Mouse (Mus musculus) urinary bladder, adult 2 months (tissue): ENCODE results near the gene Pip5k1b. TPM values are rescaled to one million over a fixed set of nuclear protein-coding genes. Genes with fewer than 3 reads are reported as not detected.

ENCODE experiments used
- DNase-seq: peaks from one replicate; pipeline ENCODE4 v3.0.0; 2022; ENCODE audit warnings: low spot score
- polyA plus RNA-seq: library from polyadenylated mRNA; depleted of rRNA; stranded (reverse); fragments of >200 nt; gene quantifications from 2 replicates; pipeline ENCODE4 v1.2.3, GENCODE M21; 2012

Pip5k1b gene
- polyA plus RNA-seq, 1 experiment = 1.4 TPM

- no peak for DNase-seq
These were observed 12.0 kb downstream of the Pip5k1b start for GRCm38 (mm10) chr19:24543386-24544350.

- DNase-seq = no peak
These were observed 13.4 kb downstream of the Pip5k1b start for GRCm38 (mm10) chr19:24542293-24542675.

DNA sequence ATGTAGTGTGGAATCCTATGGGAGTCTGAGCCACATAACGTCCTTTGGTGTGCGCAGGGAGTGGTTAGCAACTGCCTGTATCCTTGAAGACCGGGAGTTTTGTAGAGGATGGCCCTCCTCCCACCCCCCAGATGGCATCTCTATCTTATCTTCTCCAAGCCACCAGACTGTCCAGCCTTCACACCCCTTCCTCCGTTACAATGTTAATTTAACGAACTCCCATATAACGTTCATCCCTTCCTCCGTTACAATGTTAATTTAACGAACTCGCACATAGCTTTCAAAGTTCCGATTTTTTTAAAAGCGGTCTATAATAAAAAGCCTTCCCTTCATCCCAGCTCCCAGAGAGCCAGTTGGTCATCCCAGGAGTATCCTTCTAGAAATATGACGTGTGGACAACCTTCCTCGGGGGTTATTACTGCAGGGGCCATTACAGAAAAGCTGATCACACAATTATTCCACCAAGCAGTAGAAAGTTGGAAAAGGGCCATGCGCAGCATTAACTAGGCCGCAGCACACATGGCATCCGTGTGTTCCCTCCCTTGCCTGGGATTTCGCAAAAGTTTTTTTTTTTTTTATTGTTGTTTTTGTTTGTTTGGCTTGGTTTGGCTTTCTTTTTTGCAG lies 13.9 kb downstream of the Pip5k1b start:
- DNase-seq = no peak

DNA sequence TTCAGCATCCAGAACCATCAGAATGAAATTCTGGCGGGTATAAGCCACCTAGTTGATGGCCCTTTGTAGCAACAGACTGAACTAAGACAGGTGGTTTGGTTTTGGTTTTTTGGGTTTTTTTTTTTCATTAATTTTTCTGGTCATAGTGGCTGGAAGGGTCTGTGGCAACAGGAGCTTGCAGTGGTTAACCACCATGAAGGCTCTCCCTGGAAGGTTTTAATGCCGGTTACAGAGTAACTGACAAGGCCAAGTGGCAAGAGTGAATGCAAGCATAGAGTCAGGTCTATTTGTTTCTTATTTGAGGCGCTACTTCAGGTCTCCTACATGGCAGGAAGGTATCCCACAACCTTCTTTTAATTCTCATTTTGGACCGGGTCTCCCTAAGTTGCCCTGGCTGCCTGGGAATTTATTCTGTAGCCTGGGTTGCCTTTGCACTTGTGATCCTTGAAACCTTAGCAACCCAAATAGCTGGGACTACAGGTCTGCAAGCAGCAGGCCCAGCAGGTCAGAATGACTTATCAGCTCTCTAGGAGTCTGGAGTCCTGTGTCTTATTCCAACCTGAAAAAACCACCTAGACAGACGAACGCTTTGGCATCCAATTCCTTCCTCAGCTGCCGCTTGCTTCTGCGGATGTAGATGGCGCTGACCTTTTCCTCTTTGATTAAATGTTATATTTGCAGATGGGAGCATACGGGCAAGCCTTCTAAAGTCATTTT lies 14.6 kb downstream of the Pip5k1b start:
- DNase-seq = no peak

- no peak for DNase-seq
These were observed 16.6 kb downstream of the Pip5k1b start for GRCm38 (mm10) chr19:24539041-24539440.

- DNase-seq = no peak
These were observed 17.5 kb downstream of the Pip5k1b start for GRCm38 (mm10) chr19:24538181-24538580.

- DNase-seq = no peak
These were observed 18.0 kb downstream of the Pip5k1b start for GRCm38 (mm10) chr19:24537691-24538090.

- no peak for DNase-seq
These were observed 18.8 kb downstream of the Pip5k1b start for GRCm38 (mm10) chr19:24536920-24537319.

GRCm38 (mm10) chr19:24536280-24536679 lies 19.4 kb downstream of the Pip5k1b start:
- no peak for DNase-seq

GRCm38 (mm10) chr19:24535161-24535560 lies 20.5 kb downstream of the Pip5k1b start:
- DNase-seq = no peak

DNA sequence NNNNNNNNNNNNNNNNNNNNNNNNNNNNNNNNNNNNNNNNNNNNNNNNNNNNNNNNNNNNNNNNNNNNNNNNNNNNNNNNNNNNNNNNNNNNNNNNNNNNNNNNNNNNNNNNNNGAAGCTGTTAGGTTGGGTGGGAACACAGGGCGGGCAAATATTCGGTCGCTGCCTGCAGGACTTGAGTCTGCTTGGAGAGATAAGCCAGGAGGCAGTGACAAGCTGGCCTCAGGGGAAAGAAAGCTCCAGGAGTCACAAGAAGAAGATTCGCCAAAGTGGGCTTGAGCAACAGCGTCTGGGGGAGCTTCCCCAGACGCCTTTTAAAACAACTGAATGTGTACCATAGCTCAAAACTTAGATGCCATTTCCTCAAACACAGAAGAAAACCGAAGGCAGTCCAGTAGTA lies 20.9 kb downstream of the Pip5k1b start:
- no peak for DNase-seq

DNA sequence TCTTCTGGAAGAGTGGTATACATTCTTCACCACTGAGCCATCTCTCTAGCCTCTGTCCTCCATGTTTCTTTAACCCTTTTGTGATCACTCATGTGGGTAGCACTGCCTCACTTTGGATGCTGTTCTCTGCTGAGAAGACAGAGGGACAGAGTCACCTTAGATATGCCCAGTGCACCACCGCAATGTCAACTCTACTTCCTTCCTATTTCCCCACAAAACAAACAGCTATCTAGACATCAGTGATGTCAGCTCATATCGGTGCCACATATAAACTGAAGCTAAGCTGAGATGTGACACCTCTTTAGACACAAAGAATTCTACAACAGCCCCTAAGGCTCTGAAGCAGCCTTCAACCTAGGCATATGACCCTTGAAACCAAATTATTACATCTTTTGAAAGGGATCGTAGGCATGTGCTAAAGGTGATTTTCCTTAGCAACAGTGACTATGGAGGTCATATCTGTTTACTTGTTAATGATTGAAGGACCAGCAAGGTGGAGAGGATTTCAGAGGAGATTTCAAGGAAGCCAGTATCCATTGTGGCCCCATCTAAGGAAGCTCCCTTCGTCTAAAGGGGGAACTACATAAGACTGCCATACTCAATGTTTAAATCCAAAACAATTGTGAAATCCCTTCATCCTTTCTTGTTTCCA lies 26.6 kb downstream of the Pip5k1b start:
- DNase-seq = no peak

- DNase-seq = no peak
These were observed 27.4 kb downstream of the Pip5k1b start for GRCm38 (mm10) chr19:24528129-24528730.

DNA sequence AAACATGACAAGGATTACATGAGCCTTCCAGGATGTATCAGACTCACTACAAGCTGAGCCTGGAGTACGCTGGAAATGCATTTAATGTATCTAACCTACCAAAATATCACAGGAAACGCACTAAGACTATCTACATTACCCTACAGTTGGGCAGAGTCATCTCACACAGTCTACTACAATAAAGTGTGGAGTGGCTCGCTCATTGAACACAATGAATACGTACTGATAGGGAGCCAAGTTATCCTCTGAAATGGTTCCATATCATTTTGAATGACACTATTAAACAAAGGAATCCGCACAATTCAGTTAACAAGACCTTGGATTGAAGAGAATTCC lies 28.1 kb downstream of the Pip5k1b start:
- no peak for DNase-seq

- DNase-seq = no peak
These were observed 28.7 kb downstream of the Pip5k1b start for GRCm38 (mm10) chr19:24526731-24527612.

GRCm38 (mm10) chr19:24523476-24524313 lies 32.0 kb downstream of the Pip5k1b start:
- no peak for DNase-seq

DNA sequence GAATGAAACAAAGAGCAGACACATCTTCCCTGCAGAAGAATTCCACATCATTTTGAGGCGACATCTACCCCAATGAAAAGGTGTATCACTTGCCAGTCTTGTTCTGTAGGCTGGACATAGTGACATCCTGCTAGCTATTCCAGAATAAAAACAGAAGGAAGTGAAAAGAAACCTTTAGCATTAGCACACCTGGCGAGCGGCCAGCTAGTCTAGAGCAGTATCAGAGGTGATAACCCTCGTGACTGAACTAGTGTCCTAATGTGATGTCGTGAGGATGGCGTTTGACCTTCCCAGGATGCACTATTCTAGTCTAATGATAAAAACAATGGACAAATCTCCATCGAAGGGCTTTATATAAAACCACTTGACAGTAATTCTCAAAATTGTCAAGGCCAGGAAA lies 33.7 kb downstream of the Pip5k1b start:
- DNase-seq = no peak

DNA sequence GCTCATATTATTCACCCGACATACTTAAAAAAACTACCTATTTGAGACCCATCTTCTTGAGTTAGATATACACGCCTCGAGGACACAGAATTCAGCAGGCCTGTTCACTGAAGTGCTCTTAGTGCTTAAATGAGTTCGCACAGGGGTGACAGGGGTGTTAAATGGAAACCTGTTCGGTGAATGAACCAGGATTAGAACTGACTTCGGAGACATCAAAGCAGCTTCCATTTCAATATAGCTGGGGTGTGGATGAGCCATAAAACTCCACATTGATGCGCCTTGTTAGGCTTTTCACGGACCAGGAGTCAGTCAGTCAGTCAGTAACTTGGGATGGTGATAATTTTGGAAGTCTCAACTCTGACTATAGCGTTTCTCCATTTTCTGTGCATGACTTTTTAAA lies 34.5 kb downstream of the Pip5k1b start:
- no peak for DNase-seq

DNA sequence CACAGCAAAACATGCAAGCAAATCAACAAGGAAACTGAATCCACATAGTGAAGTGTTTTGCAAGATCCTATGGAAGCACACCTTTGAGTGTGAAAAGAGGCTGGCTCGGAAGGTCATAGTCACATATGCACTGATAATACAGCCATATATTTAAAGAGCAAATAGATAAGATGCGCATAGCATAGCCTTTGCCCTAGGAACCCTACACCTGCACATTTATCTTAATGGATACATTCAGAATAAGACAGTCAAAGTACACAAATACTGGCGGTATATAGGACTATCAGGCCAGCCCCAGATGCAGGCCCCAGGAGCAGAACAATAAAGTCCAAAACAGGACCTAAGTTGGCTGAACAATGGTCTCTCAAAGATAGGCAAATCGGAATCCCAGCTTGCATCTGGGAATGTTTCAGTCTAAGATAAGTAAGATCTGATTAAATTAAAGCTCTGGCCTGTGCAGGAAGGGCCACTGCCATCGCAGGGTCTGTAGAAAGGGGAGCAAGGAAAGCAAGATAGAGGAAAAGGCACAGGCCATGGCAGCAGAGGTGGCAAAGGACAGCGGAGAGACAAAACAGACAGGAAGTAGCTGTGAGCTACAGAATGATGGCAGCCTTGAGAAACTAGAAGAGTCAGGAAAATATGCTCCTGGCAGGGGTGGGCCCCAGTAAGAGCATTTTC lies 35.8 kb downstream of the Pip5k1b start:
- no peak for DNase-seq
